ENCODE assay signal across 10 mouse cellular contexts in genomic region chr13:60486105-60486504, GRCm38 (mm10).
DNase-seq lines count a peak whose midpoint lies in the region; ATAC-seq and TF ChIP-seq lines count a peak whose summit lies in the region.
"Had no signal": no experiment of that assay in that cellular context is flagged by ENCODE, and none has a peak within 500 bp of the region (broad histone marks: within the 10 kb centered on the region; RNA-seq: fewer than 3 reads in every experiment).

No protein-coding gene starts in this region.

- H3K4me3 ChIP-seq in limb, embryonic 14.5 days (replicated peaks; ENCODE audit: low read length), result no peak overlapping the region
- no peak overlapping the region for H3K4me3 ChIP-seq in limb, embryonic 10.5 days
- H3K4me3 ChIP-seq in lung, embryonic 14.5 days (ENCODE audit: low read depth, low read length), result no peak overlapping the region
- H3K4me3 ChIP-seq: embryonic facial prominence, embryonic 15.5 days had no signal

- TF ChIP-seq CTCF in lung, embryonic 14.5 days (IDR thresholded peaks at IDR 0.05; ENCODE audit: low read depth), result no peak

- no peak for TF ChIP-seq POLR2A in limb, embryonic 14.5 days (IDR thresholded peaks at IDR 0.05; ENCODE audit: borderline replicate concordance, extremely low read depth, insufficient read depth, insufficient read length)

- no peaks in the 10 kb centered on the region for H3K36me3 ChIP-seq in limb, embryonic 14.5 days (ENCODE audit: control insufficient read depth, insufficient read depth, low read length)
- H3K36me3 ChIP-seq in limb, embryonic 10.5 days, result no peaks in the 10 kb centered on the region
- no peaks in the 10 kb centered on the region for H3K36me3 ChIP-seq in lung, embryonic 14.5 days (ENCODE audit: insufficient read depth)
- H3K36me3 ChIP-seq: embryonic facial prominence, embryonic 15.5 days; G1E had no signal

- WGBS in limb, embryonic 14.5 days, result 48% methylated on average over 2 of the region's 2 CpGs
- WGBS in limb, embryonic 10.5 days, result 87% methylated on average over 2 of the region's 2 CpGs
- 68% methylated on average over 2 of the region's 2 CpGs for WGBS in lung, embryonic 14.5 days

- no peak overlapping the region for H3K4me2 ChIP-seq in limb, embryonic 14.5 days (replicated peaks; ENCODE audit: low read depth, low read length, severe bottlenecking)
- no peak overlapping the region for H3K4me2 ChIP-seq in lung, embryonic 14.5 days
- H3K4me2 ChIP-seq: embryonic facial prominence, embryonic 15.5 days had no signal

- no peak for ATAC-seq in limb, embryonic 14.5 days (ENCODE audit: low FRiP score, low read depth)
- peak; percentile 52 for ATAC-seq in cerebellum, adult (ENCODE audit: insufficient number of reproducible peaks, low FRiP score, low TSS enrichment)
- ATAC-seq in lung, embryonic 14.5 days (ENCODE audit: insufficient read depth), result no peak
- ATAC-seq in erythroblast, adult 5-6 weeks (replicated peaks; ENCODE audit: low FRiP score, poor library complexity, severe bottlenecking), result no peak
- ATAC-seq in frontal cortex, adult (ENCODE audit: low TSS enrichment), result no peak

- H3K9ac ChIP-seq in limb, embryonic 14.5 days (ENCODE audit: low read depth, low read length, severe bottlenecking), result no peak overlapping the region
- H3K9ac ChIP-seq in lung, embryonic 14.5 days, result no peak overlapping the region
- H3K9ac ChIP-seq: embryonic facial prominence, embryonic 15.5 days had no signal

- no peaks in the 10 kb centered on the region for H3K27me3 ChIP-seq in limb, embryonic 14.5 days (ENCODE audit: control insufficient read depth, insufficient read depth, low read length)
- no peaks in the 10 kb centered on the region for H3K27me3 ChIP-seq in limb, embryonic 10.5 days (ENCODE audit: low read depth, poor library complexity, severe bottlenecking)
- H3K27me3 ChIP-seq in lung, embryonic 14.5 days (ENCODE audit: insufficient read depth, low read length), result no peaks in the 10 kb centered on the region
- H3K27me3 ChIP-seq: embryonic facial prominence, embryonic 15.5 days had no signal

- H3K9me3 ChIP-seq in limb, embryonic 14.5 days (ENCODE audit: control insufficient read depth, low read length), result peaks cover 4% of the 10 kb centered on the region; the same call in 1 of the 2 replicates
- no peaks in the 10 kb centered on the region; the same call in 1 of the 2 replicates for H3K9me3 ChIP-seq in limb, embryonic 10.5 days (replicated peaks)
- no peaks in the 10 kb centered on the region for H3K9me3 ChIP-seq in lung, embryonic 14.5 days (ENCODE audit: low read depth, low read length)
- H3K9me3 ChIP-seq: embryonic facial prominence, embryonic 15.5 days had no signal

- no peak for DNase-seq in limb, embryonic 14.5 days (ENCODE audit: low spot score)
- DNase-seq in limb, embryonic 10.5 days (ENCODE audit: low spot score), result no peak
- peak; percentile 72 for DNase-seq in gastrocnemius, postnatal 14 days
- DNase-seq in lung, embryonic 14.5 days, result peak; percentile 50
- DNase-seq in natural killer cell, adult 2 months (ENCODE audit: low spot score in 2 of 2), result no peak

- intact Hi-C loops in gastrocnemius, postnatal 14 days (cut with DNase I; ENCODE audit: low total_unique reads), result no loop called here

- peak overlapping the region; percentile 0; the same call in 1 of the 2 replicates for H3K27ac ChIP-seq in limb, embryonic 14.5 days (replicated peaks; ENCODE audit: low read depth, low read length)
- no peak overlapping the region for H3K27ac ChIP-seq in limb, embryonic 10.5 days
- no peak overlapping the region for H3K27ac ChIP-seq in lung, embryonic 14.5 days (ENCODE audit: low read depth)
- H3K27ac ChIP-seq: embryonic facial prominence, embryonic 15.5 days had no signal

- H3K4me1 ChIP-seq in limb, embryonic 14.5 days (ENCODE audit: control insufficient read depth, insufficient read depth, low read length), result peaks cover 17% of the 10 kb centered on the region
- peaks cover 11% of the 10 kb centered on the region for H3K4me1 ChIP-seq in limb, embryonic 10.5 days
- H3K4me1 ChIP-seq in lung, embryonic 14.5 days (ENCODE audit: insufficient read depth), result peaks cover 9% of the 10 kb centered on the region

Comparison
In these comparisons a context has a peak if more than half of its experiments do, and no peak if none do; other contexts are left out.
1. DNase-seq: peak in gastrocnemius, postnatal 14 days (single experiment) and lung, embryonic 14.5 days (single experiment); none in limb, embryonic 14.5 days (single experiment), limb, embryonic 10.5 days (single experiment) and natural killer cell, adult 2 months (0 of 2).